Mouse (Mus musculus) brain, embryonic 14.5 days (tissue): ENCODE measurements around the gene Tmem9b. TPM values are rescaled to one million over a fixed set of nuclear protein-coding genes. Genes with fewer than 3 reads are reported as not detected.

Source experiments
- DNase-seq: peaks from one replicate; pipeline ENCODE4 v3.0.0-alpha.2; 2011; ENCODE audit warnings: low read depth
- CTCF ChIP-seq: fragments of 200-500 bp; IDR thresholded peaks from 2 replicates; pipeline ENCODE4 v1.5.1; 2012; ENCODE audit warnings: inconsistent platforms, mild to moderate bottlenecking, moderate library complexity, borderline replicate concordance; ENCODE audit not compliant: insufficient read depth, insufficient read length; ENCODE audit errors: extremely low read depth
- POLR2A ChIP-seq: fragments of 200-500 bp; IDR thresholded peaks from 2 replicates; pipeline ENCODE4 v1.6.1; 2012; ENCODE audit warnings: mild to moderate bottlenecking, inconsistent platforms, borderline replicate concordance; ENCODE audit not compliant: poor library complexity, insufficient read depth, insufficient read length, severe bottlenecking; ENCODE audit errors: extremely low read depth
- polyA plus RNA-seq: library from polyadenylated mRNA; depleted of rRNA; stranded (reverse); fragments of >200 nt; gene quantifications from 2 replicates; pipeline ENCODE4 v1.2.3, GENCODE M21; 2012; rRNA removed

Gene Tmem9b
- 64.2 and 69.0 TPM in 2 replicates for polyA plus RNA-seq

DNA sequence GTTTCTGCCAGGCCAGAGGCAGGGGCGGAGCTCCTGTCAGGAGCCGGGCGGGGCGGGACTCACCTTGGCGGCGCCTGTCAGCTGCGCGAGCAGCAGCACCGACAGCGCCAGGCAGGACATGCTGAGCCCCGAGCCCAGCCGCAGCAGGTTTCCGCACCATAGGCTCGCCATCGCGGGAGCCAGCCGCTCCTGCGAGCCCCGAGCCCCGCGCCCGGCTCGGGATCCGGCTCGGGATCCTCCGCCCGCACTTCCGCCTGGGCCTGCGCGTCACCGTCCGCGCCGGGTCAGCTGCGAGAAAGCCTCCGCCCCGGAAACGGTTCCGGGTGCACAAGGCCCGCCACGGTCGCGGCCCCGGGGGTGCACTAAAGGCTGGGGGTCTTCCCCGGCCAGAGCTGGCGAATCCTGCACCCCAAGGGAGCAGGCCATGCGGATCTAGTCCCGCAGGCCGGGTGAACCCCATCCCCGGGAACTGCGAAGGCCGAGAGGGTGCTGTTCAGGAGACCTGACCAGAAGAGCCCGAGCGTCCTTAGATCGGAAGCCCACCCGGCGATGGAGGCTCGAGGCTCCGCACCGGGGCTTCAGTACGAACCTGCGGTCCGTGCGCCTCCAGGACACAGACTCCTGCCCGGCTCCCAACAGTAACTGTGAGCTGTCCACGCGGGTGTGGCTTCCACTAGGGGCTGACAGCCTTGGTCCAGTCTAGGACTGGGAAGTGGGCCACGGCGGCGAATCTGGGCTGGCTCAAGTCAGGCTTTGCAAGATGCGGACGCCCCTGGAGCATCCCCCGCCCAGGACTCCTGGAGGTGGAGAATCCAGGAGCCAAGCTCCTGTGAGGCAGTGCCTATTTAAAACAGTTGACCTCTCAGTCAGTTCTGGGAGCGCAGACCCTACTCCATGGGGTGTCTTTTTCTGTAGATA lies at the start of gene Tmem9b:
Tmem9b (minus strand) TSS at position 868 of the 918 bp plus-strand sequence.
- DNase-seq = peak; percentile 88
- TF ChIP-seq POLR2A (peak; percentile 90), CTCF (no peak)

DNA sequence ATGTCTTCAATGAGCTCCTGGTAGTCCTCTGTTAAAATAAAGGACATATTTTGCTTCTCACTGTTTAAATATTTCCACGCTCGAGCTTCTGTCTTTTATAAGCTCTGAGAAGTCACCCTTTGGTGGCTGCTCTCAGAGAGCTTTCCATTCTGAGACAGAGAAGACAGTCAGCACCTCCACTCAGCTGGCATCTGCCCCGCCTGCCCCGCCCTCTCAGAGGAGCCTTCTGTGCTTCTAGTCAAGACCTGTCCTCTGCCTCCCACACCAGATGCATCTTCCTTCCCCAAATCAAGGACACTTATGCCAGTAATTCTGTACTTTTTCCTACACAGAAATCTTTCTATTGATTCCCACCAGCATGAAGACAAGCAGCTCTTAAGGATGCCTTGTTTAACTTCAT lies 48.0 kb upstream of the Tmem9b start:
- DNase-seq = no peak
- TF ChIP-seq POLR2A (no peak), CTCF (no peak)

DNA sequence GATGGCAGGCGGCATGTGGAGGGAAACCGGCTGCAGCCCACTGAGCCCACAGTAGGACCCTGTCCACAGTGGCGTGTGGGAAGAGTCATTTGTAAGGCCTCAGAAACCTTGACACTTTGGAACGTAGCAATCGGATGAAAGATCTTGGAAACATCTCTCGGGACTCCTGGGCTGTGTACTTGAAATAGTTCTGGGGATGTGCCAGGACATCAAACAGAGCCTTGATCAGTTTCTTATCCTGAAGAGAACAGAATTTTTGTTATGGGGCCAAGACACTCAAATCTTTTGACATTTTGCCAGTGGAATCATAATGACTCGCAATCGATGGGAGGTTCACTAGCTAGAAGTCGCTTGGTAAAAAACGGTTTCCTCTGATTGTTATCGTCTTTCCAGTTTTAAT lies 46.5 kb upstream of the Tmem9b start:
- peak; percentile 52 for DNase-seq

DNA sequence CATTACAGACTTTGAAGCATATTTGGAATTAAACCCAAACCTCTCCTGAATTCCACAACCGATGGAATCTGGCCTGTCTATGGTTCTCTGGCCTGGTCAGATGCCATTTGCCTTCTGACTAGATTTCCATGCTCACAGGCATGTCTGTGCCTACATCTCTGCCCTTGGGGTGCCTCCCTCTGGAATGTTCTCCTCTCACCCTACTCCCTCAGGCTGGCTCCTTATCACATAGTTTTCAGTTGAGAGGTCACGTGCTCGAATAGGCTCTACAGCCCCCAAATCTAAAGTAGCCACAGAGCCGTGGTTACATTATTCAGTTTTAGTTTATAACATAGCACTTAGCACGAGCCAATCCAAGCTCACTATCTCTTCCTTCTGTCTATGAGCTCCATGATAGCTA lies 42.9 kb upstream of the Tmem9b start:
- TF ChIP-seq POLR2A (no peak), CTCF (no peak)

More for the DNA sequence above, 46.5 kb upstream of the Tmem9b start:
- TF ChIP-seq POLR2A (no peak), CTCF (no peak)

DNA sequence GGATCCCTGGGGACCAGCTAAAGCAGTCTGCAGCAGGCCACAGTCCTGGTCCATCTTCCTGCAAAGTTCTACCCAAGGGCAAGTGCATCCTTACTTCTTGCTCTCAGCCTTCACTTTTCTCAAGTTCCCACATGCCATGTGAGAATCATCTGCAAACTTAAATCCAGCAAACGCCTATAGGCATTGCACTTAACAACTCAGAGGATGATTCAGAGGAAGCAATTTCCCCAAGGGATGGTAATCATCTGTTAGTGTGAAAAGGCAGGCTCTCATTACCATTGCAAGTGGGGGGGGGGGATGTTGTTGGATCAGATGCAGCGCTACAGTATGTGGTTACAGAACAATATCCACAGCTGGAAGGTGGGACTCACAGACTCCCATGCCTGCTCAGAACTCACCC lies 41.9 kb upstream of the Tmem9b start:
- no peak for TF ChIP-seq POLR2A
- no peak for TF ChIP-seq CTCF

More for the DNA sequence above, 42.9 kb upstream of the Tmem9b start:
- no peak for DNase-seq

DNA sequence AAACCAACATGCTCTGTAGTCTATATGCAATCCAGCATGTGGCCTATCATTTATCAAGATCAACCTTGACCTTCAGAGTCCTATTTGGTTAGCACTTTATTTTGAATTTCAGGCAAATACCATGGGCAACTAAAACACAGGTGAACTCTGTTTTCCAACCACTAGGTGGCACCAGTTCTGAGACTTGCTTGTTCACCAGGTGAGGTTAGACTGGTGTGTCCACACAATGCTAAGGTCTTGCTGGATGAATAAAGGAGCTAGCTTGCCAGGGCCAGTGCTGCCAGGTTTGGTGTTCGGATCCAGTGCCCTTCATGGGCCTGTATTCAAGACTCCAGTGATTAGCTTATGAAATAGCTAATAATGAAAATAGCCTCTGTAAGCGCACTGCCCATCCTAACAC lies 40.1 kb upstream of the Tmem9b start:
- TF ChIP-seq POLR2A (no peak), CTCF (peak; percentile 69; the same call in 1 of the 2 replicates)
- peak; percentile 77 for DNase-seq

More for the DNA sequence above, 41.9 kb upstream of the Tmem9b start:
- peak; percentile 22 for DNase-seq

DNA sequence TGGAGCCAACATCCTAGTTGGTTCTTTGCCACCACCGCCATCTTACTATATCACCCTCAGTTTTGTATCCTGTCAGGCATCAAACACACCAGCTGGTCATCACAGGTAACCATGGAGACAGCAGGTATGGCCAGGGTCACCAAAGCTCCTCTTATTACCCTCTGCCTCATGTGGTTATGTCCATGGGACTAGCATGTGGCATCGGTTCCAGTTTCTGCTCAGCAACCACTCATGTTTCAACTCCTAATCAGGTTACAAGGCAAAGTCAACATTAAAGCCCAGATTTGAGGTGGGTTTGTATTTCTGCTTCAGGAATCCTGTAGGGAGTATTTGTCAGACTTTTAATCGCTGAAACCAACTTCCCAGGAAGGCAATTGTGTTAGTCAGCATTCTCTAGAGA lies 38.1 kb upstream of the Tmem9b start:
- TF ChIP-seq POLR2A = no peak
- no peak for TF ChIP-seq CTCF
- no peak for DNase-seq

DNA sequence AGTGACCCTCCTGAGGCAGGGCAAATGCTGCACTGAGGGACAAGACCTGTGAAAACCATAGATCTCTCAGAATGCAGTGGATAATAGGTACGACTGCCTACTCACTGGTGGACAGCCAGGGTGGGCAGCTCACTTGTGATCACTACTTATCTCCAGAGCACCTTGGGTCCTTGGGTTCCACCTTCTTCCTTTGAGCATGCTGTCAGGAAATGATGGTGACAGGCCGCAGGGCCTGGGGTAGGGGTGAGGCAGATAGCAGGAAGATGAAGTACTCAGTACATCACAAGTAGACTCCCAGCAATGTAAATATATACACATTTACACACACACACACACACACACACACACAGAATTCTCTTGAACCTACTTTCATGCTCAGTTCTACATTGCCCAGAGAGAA lies 35.2 kb upstream of the Tmem9b start:
- TF ChIP-seq CTCF (no peak), POLR2A (no peak)
- DNase-seq = no peak

DNA sequence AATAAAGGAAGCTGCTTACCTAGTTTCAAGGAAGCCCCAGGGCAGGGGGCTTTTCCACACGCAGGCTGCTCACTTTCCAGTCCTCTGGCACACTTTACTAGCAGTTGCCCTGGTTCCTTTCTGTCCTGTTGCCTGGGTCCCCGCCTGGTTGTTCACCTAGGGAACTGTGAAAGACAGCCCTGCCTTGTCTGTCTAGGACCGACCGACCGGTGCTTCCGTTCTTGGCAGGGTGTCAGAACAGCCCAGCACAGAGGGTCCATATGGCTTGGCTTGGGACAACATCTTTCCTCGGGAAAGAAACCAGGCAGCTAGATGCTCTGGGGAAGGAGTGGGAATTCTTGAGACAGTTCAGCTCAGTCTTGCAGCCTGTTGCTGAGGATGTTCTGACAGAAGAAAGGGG lies 30.6 kb upstream of the Tmem9b start:
- DNase-seq = peak; percentile 67
- TF ChIP-seq POLR2A (no peak), CTCF (no peak)

DNA sequence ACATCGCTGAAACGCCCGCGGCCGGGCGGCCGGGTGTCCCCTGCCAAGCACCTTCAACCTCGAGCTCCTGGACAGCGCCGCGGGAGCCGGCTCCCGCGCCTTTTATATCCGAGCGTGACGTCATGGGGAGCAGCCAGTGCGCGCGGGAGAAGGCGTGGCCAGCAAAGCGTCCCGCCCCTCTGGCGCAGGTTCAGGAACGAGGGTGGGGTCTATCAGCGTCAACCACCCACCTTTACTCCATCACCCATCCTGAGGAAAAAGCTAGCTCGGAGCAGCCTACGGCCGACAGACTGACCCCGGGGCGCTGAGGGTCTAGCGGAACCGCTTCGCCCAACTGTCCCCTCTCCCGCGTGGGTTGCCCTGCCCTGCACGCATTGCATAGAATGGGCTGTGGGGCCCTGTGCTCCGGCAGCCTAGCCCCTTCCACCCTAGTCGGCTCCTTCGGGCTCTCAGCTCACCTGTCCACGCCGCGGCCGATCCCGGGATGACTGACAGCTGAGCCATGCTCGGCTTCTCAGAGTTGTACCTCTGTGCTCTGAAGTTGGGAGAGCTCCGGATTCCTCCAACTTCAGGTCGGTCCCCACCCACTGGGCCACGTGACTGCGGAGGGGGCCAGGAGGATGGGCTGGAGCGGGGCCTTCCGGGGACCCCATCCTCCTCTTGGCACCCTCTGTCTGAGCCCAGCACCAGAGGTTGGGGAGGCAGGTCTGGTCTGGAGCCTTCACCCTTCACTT lies 29.0 kb upstream of the Tmem9b start, which contains the start of gene Nrip3:
Nrip3 (minus strand) TSS at position 556 of the 734 bp plus-strand sequence.
- DNase-seq = peak; percentile 88

DNA sequence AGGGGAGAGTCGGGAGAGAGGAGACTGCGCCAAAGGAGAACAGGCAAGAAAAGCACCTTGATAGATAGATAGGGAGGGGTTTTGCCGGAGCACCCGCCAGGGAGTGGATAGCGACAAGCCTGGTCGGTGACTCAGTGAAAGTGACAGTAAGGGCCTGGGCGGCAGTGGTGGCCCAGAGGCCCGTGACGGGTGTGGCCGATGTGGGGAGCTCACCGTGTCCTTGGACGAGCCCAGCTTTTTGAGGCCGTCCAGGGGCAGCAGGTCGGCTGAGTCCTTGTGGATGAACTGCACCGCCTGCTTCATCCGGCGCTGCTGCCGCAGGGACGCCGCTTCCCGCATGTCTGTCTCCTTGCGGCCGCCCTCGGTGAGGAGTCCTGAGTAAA lies 28.4 kb upstream of the Tmem9b start:
- DNase-seq = no peak
- no peak for TF ChIP-seq POLR2A
- TF ChIP-seq CTCF = no peak

More for the DNA sequence above, 29.0 kb upstream of the Tmem9b start, which contains the start of gene Nrip3:
- TF ChIP-seq CTCF = no peak
- TF ChIP-seq POLR2A = no peak
